Mouse (Mus musculus) common myeloid progenitor, adult 5-6 weeks (primary cell): Measurements from ENCODE around the gene 4931422A03Rik. TPM values are rescaled to one million over a fixed set of nuclear protein-coding genes. Genes with fewer than 3 reads are reported as not detected.

Experiments
- total RNA-seq: library from RNA; stranded (forward); fragments of 200-1000, 187-1606 nt; gene quantifications from 2 replicates; pipeline ENCODE4 v1.2.3, GENCODE M21; 2017

The 4931422A03Rik gene
- total RNA-seq, 1 experiment from 2014 or later, result 0.96 TPM

Other genes starting within 250 kb of the 4931422A03Rik start
- gene Caprin1, start 230.7 kb downstream of the 4931422A03Rik start, total RNA-seq, result 522 and 606 TPM in 2 replicates
- 380 and 387 TPM in 2 replicates for gene Lmo2, start 70.4 kb downstream of the 4931422A03Rik start, total RNA-seq
- gene Fbxo3, start 640 bp downstream of the 4931422A03Rik start, total RNA-seq, result 82.4 and 96.6 TPM in 2 replicates
- not detected in 2 replicates for gene Gm10912, start 37.5 kb upstream of the 4931422A03Rik start, total RNA-seq
- not detected in 2 replicates for gene Gm10799, start 40.2 kb upstream of the 4931422A03Rik start, total RNA-seq
- gene Cd59b, start 41.5 kb upstream of the 4931422A03Rik start, total RNA-seq, result 6.5 and 18.1 TPM in 2 replicates
- 11.8 and 14.1 TPM in 2 replicates for gene Cd59a, start 67.4 kb upstream of the 4931422A03Rik start, total RNA-seq
- not detected in 2 replicates for gene A930018P22Rik, start 94.4 kb upstream of the 4931422A03Rik start, total RNA-seq